Mouse (Mus musculus) forebrain, embryonic 14.5 days (tissue): Measurements from ENCODE around the gene Trnau1ap. TPM values are rescaled to one million over a fixed set of nuclear protein-coding genes. Genes with fewer than 3 reads are reported as not detected.

Experiments
- polyA plus RNA-seq: library from polyadenylated mRNA; unstranded; fragments of >200 nt; fragmentation: Nextera tagmentation; extraction: Ambion mirVana; gene quantifications from 2 replicates; pipeline ENCODE4 v1.2.1, GENCODE M21; 2014

The Trnau1ap gene
- polyA plus RNA-seq, 1 experiment from 2014 or later: 97.9 TPM

Other genes with a start within 250 kb of the Trnau1ap start
- gene Oprd1, start 185.1 kb downstream of the Trnau1ap start, polyA plus RNA-seq: 0.05 and 0.09 TPM in 2 replicates
- gene Ythdf2, start 117.2 kb downstream of the Trnau1ap start, polyA plus RNA-seq: 164 and 174 TPM in 2 replicates
- gene Gmeb1, start 67.9 kb downstream of the Trnau1ap start, polyA plus RNA-seq: 26.6 and 38.3 TPM in 2 replicates
- 45.3 and 51.8 TPM in 2 replicates for gene Taf12, start 55.2 kb downstream of the Trnau1ap start, polyA plus RNA-seq
- 0.30 and 0.79 TPM in 2 replicates for gene Rab42, start 26.2 kb downstream of the Trnau1ap start, polyA plus RNA-seq
- gene Rcc1, start 24.1 kb upstream of the Trnau1ap start, polyA plus RNA-seq: 42.2 and 42.4 TPM in 2 replicates
- 11.8 and 12.0 TPM in 2 replicates for gene Phactr4, start 93.0 kb upstream of the Trnau1ap start, polyA plus RNA-seq
- gene Med18, start 134.4 kb upstream of the Trnau1ap start, polyA plus RNA-seq: 6.2 and 6.3 TPM in 2 replicates
- 2.9 and 4.5 TPM in 2 replicates for gene Sesn2, start 181.0 kb upstream of the Trnau1ap start, polyA plus RNA-seq
- 1,314 and 1,514 TPM in 2 replicates for gene Atpif1, start 204.1 kb upstream of the Trnau1ap start, polyA plus RNA-seq
- gene Dnajc8, start 206.0 kb upstream of the Trnau1ap start, polyA plus RNA-seq: 152 and 160 TPM in 2 replicates
- gene Ptafr, start 234.5 kb upstream of the Trnau1ap start, polyA plus RNA-seq: 0.18 and 0.30 TPM in 2 replicates